9 mouse cellular contexts compared by ENCODE assay signal in genomic region chr14:97559559-97559958, GRCm38 (mm10).
DNase-seq lines count a peak whose midpoint lies in the region; ATAC-seq and TF ChIP-seq lines count a peak whose summit lies in the region.
"Had no signal": no experiment of that assay in that cellular context is flagged by ENCODE, and none has a peak within 500 bp of the region (broad histone marks: within the 10 kb centered on the region; RNA-seq: fewer than 3 reads in every experiment).

No protein-coding gene starts in this region.

- no peak overlapping the region for H3K4me2 ChIP-seq in kidney, postnatal 0 days (ENCODE audit: low read length)
- H3K4me2 ChIP-seq in midbrain, embryonic 14.5 days (ENCODE audit: low read length) = no peak overlapping the region

- intact Hi-C loops in heart, postnatal 14 days (cut with DNase I) = loop anchor here (5.0 kb wide), 1 partner anchor 227 kb away; no protein-coding TSS in a partner anchor

- H3K9ac ChIP-seq in kidney, postnatal 0 days (ENCODE audit: low read depth, low read length) = no peak overlapping the region
- H3K9ac ChIP-seq in midbrain, embryonic 14.5 days (replicated peaks; ENCODE audit: low read length) = no peak overlapping the region
- H3K9ac ChIP-seq: neural tube, embryonic 13.5 days had no signal

- no peak overlapping the region for H3K27ac ChIP-seq in kidney, postnatal 0 days
- H3K27ac ChIP-seq in midbrain, embryonic 14.5 days (replicated peaks; ENCODE audit: low read depth, low read length) = no peak overlapping the region

- H3K36me3 ChIP-seq in kidney, postnatal 0 days (ENCODE audit: insufficient read depth, low read length) = no peaks in the 10 kb centered on the region
- H3K36me3 ChIP-seq in midbrain, embryonic 14.5 days (ENCODE audit: control insufficient read depth, insufficient read depth, low read length) = no peaks in the 10 kb centered on the region
- H3K36me3 ChIP-seq: neural tube, embryonic 13.5 days had no signal

- TF ChIP-seq CTCF in kidney, postnatal 0 days (IDR thresholded peaks at IDR 0.05; ENCODE audit: low read depth) = peak; percentile 61

- no peak for ATAC-seq in kidney, postnatal 0 days (replicated peaks; ENCODE audit: low FRiP score, low read depth)
- no peak for ATAC-seq in midbrain, embryonic 14.5 days (ENCODE audit: low FRiP score, low TSS enrichment)

- H3K27me3 ChIP-seq in kidney, postnatal 0 days (ENCODE audit: insufficient read depth, low read length) = no peaks in the 10 kb centered on the region
- no peaks in the 10 kb centered on the region for H3K27me3 ChIP-seq in midbrain, embryonic 14.5 days (ENCODE audit: control insufficient read depth, insufficient read depth, low read length)
- H3K27me3 ChIP-seq: neural tube, embryonic 13.5 days had no signal

- no peaks in the 10 kb centered on the region for H3K4me1 ChIP-seq in kidney, postnatal 0 days (replicated peaks; ENCODE audit: insufficient read depth, low read length)
- H3K4me1 ChIP-seq in midbrain, embryonic 14.5 days (ENCODE audit: control insufficient read depth, insufficient read depth, low read length) = no peaks in the 10 kb centered on the region

- no peaks in the 10 kb centered on the region for H3K9me3 ChIP-seq in kidney, postnatal 0 days (replicated peaks; ENCODE audit: low read length)
- no peaks in the 10 kb centered on the region for H3K9me3 ChIP-seq in midbrain, embryonic 14.5 days (ENCODE audit: control insufficient read depth, low read length)
- H3K9me3 ChIP-seq: neural tube, embryonic 13.5 days had no signal

- 3% methylated on average over 1 of the region's 1 CpGs for WGBS in kidney, postnatal 0 days
- 0% methylated on average over 1 of the region's 1 CpGs for WGBS in midbrain, embryonic 14.5 days

- peak; percentile 44 for DNase-seq in kidney, postnatal 0 days (ENCODE audit: low spot score)
- no peak for DNase-seq in kidney, postnatal 25 days
- DNase-seq in c-Kit-positive CD71-negative TER-119-negative erythroid progenitor cells, embryonic 14.5 days (ENCODE audit: low read depth) = peak; percentile 33
- peak; percentile 12 to 15 for DNase-seq in heart, postnatal 14 days
- peak; percentile 51 for DNase-seq in midbrain, embryonic 14.5 days
- DNase-seq in natural killer cell, adult 2 months (ENCODE audit: low spot score in 2 of 2) = no peak
- DNase-seq in left cerebral cortex, adult 8-10 months (ENCODE audit: low spot score in 2 of 2) = no peak
- DNase-seq: layer of hippocampus, postnatal 36 days had no signal

- no peak overlapping the region for H3K4me3 ChIP-seq in kidney, postnatal 0 days (replicated peaks; ENCODE audit: low read depth, low read length)
- no peak overlapping the region for H3K4me3 ChIP-seq in midbrain, embryonic 14.5 days (replicated peaks; ENCODE audit: low read depth, low read length)
- H3K4me3 ChIP-seq: neural tube, embryonic 13.5 days had no signal

Comparison
In these comparisons a context has a peak if more than half of its experiments do, and no peak if none do; other contexts are left out.
1. DNase-seq: peak in kidney, postnatal 0 days (single experiment), c-Kit-positive CD71-negative TER-119-negative erythroid progenitor cells, embryonic 14.5 days (single experiment), heart, postnatal 14 days (2 of 2) and midbrain, embryonic 14.5 days (single experiment); none in kidney, postnatal 25 days (0 of 2), natural killer cell, adult 2 months (0 of 2) and left cerebral cortex, adult 8-10 months (0 of 2).